Mouse (Mus musculus) heart, postnatal 0 days (tissue): ENCODE results near the gene Wrap73. TPM values are rescaled to one million over a fixed set of nuclear protein-coding genes. Genes with fewer than 3 reads are reported as not detected.

ENCODE experiments used
- ATAC-seq: fragments of 200-750 bp; cut with Nextera tagmentation; 2 replicates; pipeline ENCODE4 v1.8.0; 2017; ENCODE audit warnings: low read depth, moderate number of reproducible peaks, moderate library complexity; ENCODE audit not compliant: insufficient read depth
- DNase-seq: peaks from one replicate; pipeline ENCODE4 v3.0.0-alpha.2; 2016; ENCODE audit warnings: low spot score
- H3K27ac ChIP-seq: fragments of 300-500 bp; sonication (generic); 2 replicates; pipeline ENCODE4 v1.5.1; 2014; ENCODE audit warnings: low read depth, mild to moderate bottlenecking
- H3K27me3 ChIP-seq: fragments of 300-500 bp; sonication (generic); 2 replicates; pipeline ENCODE4 v1.6.1; 2014; ENCODE audit warnings: low read length, mixed read lengths; ENCODE audit not compliant: control insufficient read depth, insufficient read depth
- H3K36me3 ChIP-seq: fragments of 300-500 bp; sonication (generic); replicated peaks from 2 replicates; pipeline ENCODE4 v1.6.1; 2014; ENCODE audit warnings: low read length, mixed read lengths; ENCODE audit not compliant: control insufficient read depth, insufficient read depth
- H3K4me1 ChIP-seq: fragments of 300-500 bp; sonication (generic); 2 replicates; pipeline ENCODE4 v1.6.1; 2014; ENCODE audit warnings: antibody characterized with exemption; ENCODE audit not compliant: control insufficient read depth, insufficient read depth
- H3K4me2 ChIP-seq: fragments of 300-500 bp; sonication (generic); 2 replicates; pipeline ENCODE4 v1.6.1; 2014; ENCODE audit warnings: low read depth, mild to moderate bottlenecking, low read length, moderate library complexity
- H3K4me3 ChIP-seq: fragments of 300-500 bp; sonication (generic); 2 replicates; pipeline ENCODE4 v1.5.1; 2014; ENCODE audit warnings: low read depth, low read length
- H3K9ac ChIP-seq: fragments of 300-500 bp; sonication (generic); replicated peaks from 2 replicates; pipeline ENCODE4 v1.6.1; 2014; ENCODE audit warnings: low read depth, low read length, mixed read lengths
- H3K9me3 ChIP-seq: fragments of 300-500 bp; sonication (generic); replicated peaks from 2 replicates; pipeline ENCODE4 v1.6.1; 2016; ENCODE audit warnings: low read length; ENCODE audit not compliant: control insufficient read depth
- CTCF ChIP-seq: IDR thresholded peaks from 2 replicates; pipeline ENCODE4 v1.5.1; 2016; ENCODE audit warnings: antibody characterized with exemption, control low read depth, low read depth
- EP300 ChIP-seq: IDR thresholded peaks from 2 replicates; pipeline ENCODE4 v1.6.1; 2016; ENCODE audit warnings: antibody characterized with exemption, low read depth
- WGBS: fragments of 180-500 bp; shearing (Covaris S2); extraction: QIAGEN DNeasy Blood & Tissue Kit; methylation state at CpG from one replicate; pipeline ENCODE4 v1.1.7; 2014; 5-methylcytosine and 5-hydroxymethylcytosine counted together
- polyA plus RNA-seq: library from polyadenylated mRNA; unstranded; fragments of >200 nt; fragmentation: Nextera tagmentation; extraction: Ambion mirVana; gene quantifications from 2 replicates; pipeline ENCODE4 v1.2.1, GENCODE M21; 2015
- total RNA-seq: library from RNA; depleted of rRNA; stranded (reverse); fragments of >200 nt; gene quantifications from 2 replicates; pipeline ENCODE4 v1.2.3, GENCODE M21; 2014; ENCODE audit warnings: low replicate concordance

Gene Wrap73
- total and polyA plus RNA-seq, 2 experiments from 2014 or later: 14.3 to 24.0 TPM

DNA sequence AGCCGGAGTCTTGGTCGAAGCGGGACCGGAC is 2.2 kb upstream of the Wrap73 start, which contains the start of gene Trp73:
TSS of gene Trp73 (minus strand) at position 27 of the 31 bp plus-strand sequence.
- Histone ChIP-seq H3K36me3 (no peaks in the 10 kb centered on the region), H3K4me1 (peaks cover 29% of the 10 kb centered on the region), H3K4me2 (peak within 1 kb of the TSS; percentile 91), H3K4me3 (peak within 1 kb of the TSS; percentile 59), H3K27me3 (peaks cover 65% of the 10 kb centered on the region), H3K9ac (peak within 1 kb of the TSS; percentile 47), H3K27ac (no peak within 1 kb of the TSS), H3K9me3 (no peaks in the 10 kb centered on the region)
- WGBS: 0% methylated on average over 3 of the region's 4 CpGs
- no peak for TF ChIP-seq EP300
- no peak for TF ChIP-seq CTCF
- DNase-seq: no peak
- no peak for ATAC-seq

DNA sequence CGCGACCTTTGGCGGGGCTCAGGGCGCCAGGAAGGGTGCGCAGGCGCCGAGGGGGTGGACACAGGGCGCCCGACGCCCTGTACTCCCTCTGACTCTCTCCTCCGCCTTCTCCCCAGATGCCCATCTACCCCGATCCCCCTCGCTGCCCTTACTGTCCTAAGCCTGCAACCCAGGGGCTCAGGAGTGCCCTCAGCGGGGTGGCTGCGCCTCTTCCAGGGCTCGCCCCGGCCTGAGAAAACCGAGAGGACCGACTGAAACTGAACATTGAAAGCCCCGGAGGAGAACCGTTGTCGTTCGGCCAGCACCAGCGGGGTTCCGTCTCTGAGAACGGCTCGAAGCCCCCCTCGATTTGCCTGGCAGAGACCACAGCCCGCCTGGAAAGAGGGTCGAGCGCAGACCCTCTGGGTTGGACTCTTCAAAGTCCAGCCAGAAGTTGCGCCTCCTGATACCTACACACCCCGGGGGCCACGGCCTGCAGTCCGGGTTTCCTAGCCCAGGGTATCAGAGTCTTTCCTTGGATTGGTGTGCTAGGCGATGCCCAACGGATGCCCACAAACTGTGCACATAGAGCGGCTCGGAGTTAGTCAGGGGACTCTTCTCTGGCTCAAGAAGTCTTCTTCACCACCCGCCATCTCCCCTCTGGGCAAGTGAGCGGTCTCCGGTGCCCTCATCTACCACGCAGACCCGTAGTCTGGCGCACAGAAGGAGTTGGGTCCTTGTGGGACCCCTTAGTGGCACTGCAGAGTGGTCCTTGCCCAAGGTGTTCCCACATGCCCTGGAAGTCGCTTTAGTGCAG is 1.8 kb upstream of the Wrap73 start:
- no peak for ATAC-seq
- Histone ChIP-seq H3K27ac (no peak overlapping the region), H3K4me3 (peak overlapping the region; percentile 59), H3K9me3 (no peaks in the 10 kb centered on the region), H3K36me3 (no peaks in the 10 kb centered on the region), H3K4me1 (peaks cover 29% of the 10 kb centered on the region), H3K27me3 (peaks cover 62% of the 10 kb centered on the region), H3K4me2 (peak overlapping the region; percentile 91), H3K9ac (peak overlapping the region; percentile 47)
- 2% methylated on average over 41 of the region's 46 CpGs for WGBS
- DNase-seq: no peak
- no peak for TF ChIP-seq CTCF

DNA sequence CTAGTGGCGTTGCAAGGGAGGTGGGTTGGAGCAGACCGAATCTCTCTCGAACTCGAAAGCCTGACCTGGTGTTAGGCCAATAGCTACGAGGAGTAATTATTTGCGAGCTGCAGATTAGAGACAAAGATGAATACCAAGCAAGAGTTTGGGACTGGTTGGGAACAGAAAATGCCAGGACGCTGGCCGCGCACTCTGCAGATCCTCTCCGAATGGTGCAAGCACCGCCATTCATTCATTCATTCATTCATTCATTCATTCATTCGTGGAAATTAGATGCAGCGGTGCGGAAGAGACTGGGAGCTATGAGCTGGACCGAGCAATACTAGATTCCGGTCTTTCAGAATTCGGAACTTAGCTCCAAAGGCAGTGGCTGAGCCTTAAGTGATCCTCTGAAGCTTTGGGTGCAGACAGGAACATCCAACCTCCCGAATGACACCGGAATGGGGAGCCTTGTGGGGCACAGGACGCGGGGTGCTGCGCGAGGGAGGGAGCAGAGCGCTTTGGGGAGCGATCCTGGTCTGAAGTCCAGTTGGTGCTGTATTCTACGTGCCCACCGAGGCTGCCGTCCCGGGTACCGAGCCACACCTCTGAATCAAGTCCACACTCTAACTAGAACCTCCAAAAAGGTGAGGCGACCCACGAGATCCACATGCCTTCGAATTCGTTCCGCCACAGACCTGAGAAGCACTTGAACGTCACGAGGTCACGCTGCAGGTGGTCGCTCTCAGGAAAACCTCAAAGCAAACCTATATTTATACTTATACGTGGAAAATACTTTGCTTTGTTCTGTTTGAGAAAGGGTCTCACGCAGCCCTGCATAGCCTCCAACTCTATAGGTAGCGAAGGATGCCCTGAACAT is 934 bp upstream of the Wrap73 start:
- 3% methylated on average over 42 of the region's 42 CpGs for WGBS
- DNase-seq (no peak), ATAC-seq (no peak)
- Histone ChIP-seq H3K27ac (no peak overlapping the region), H3K4me3 (peak overlapping the region; percentile 59), H3K9ac (0 out of 2 replicates have a peak overlapping the region, but pooled peaks have one; percentile 47), H3K9me3 (no peaks in the 10 kb centered on the region), H3K36me3 (peaks cover 2% of the 10 kb centered on the region; the same call in 1 of the 2 replicates), H3K4me2 (peak overlapping the region; percentile 91), H3K27me3 (peaks cover 55% of the 10 kb centered on the region), H3K4me1 (peaks cover 29% of the 10 kb centered on the region)
- TF ChIP-seq CTCF (no peak), EP300 (no peak)

DNA sequence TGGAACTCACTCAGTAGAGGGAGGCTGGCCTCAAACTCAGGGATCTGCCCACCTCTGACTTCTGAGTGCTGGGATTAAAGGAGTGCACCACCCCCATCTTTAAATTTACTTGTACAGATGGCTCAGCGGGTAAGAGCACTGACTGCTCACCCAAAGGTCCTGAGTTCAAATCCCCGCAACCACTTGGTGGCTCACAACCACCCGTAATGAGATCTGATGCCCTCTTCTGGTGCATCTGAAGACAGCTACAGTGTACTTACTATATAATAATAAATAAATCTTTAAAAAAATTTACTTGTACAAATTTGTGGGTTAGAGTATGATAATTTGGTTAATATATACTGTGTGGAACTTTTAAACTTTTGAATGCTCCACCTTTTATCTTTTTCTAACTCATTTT is 2.5 kb downstream of the Wrap73 start:
- no peak for TF ChIP-seq CTCF
- TF ChIP-seq EP300: no peak
- no peak for DNase-seq
- no peak for ATAC-seq

DNA sequence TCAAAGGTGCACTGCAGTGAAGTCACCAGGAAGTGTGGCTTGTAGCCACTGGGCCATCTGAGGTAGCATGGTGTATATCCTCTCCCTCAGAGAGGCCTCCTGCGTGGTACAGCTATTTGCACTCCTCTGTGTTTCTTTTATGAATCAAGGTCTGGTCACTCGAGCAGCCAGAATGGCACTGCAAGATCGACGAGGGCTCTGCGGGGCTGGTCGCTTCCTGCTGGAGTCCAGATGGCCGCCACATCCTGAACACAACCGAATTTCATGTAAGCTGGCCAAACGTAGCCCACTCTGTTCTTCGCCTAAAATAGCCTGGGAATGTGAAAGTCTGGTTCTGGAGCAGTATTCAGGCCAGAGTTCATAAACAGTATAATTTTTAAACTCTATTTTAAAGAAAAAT is 4.2 kb downstream of the Wrap73 start:
- no peak for TF ChIP-seq EP300
- no peak for TF ChIP-seq CTCF
- 78% methylated on average over 10 of the region's 10 CpGs for WGBS
- no peak for DNase-seq

More for the DNA sequence above, 2.5 kb downstream of the Wrap73 start:
- peaks cover 18% of the 10 kb centered on the region for H3K36me3 ChIP-seq
- H3K4me2 ChIP-seq: no peak overlapping the region
- 81% methylated on average over 3 of the region's 3 CpGs for WGBS
- H3K9ac ChIP-seq: no peak overlapping the region
- no peak overlapping the region for H3K27ac ChIP-seq
- H3K27me3 ChIP-seq: peaks cover 22% of the 10 kb centered on the region
- peaks cover 26% of the 10 kb centered on the region for H3K4me1 ChIP-seq
- H3K4me3 ChIP-seq: no peak overlapping the region
- H3K9me3 ChIP-seq: no peaks in the 10 kb centered on the region

More for the DNA sequence above, 4.2 kb downstream of the Wrap73 start:
- H3K9ac ChIP-seq: no peak overlapping the region
- H3K4me1 ChIP-seq: peaks cover 10% of the 10 kb centered on the region; the same call in 1 of the 2 replicates
- peaks cover 6% of the 10 kb centered on the region for H3K27me3 ChIP-seq
- H3K4me2 ChIP-seq: no peak overlapping the region
- H3K27ac ChIP-seq: no peak overlapping the region
- H3K36me3 ChIP-seq: peaks cover 32% of the 10 kb centered on the region
- no peak overlapping the region for H3K4me3 ChIP-seq
- H3K9me3 ChIP-seq: no peaks in the 10 kb centered on the region
- ATAC-seq: no peak
